Mouse (Mus musculus) CH12.LX (cell line): ENCODE data around the gene Gfy. TPM values are rescaled to one million over a fixed set of nuclear protein-coding genes. Genes with fewer than 3 reads are reported as not detected.
A peak's percentile ranks its signal among the peaks of the same experiment; 100 is the strongest.

Source experiments
- DNase-seq: peaks from one replicate; pipeline ENCODE4 v3.0.0-alpha.2; 2013; ENCODE audit errors: extremely low read depth
- H3K27ac ChIP-seq: 2 replicates; pipeline ENCODE4 v1.5.1; 2012; ENCODE audit warnings: low read depth, mild to moderate bottlenecking, control low read depth, moderate library complexity; ENCODE audit not compliant: insufficient read depth
- H3K27me3 ChIP-seq: replicated peaks from 2 replicates; pipeline ENCODE3; 2012; ENCODE audit warnings: inconsistent platforms
- H3K36me3 ChIP-seq, 2 experiments: replicated peaks in 1 of 2; 2 replicates each; pipeline versions ENCODE3 to v1.6.1; 2012; ENCODE audit warnings: inconsistent platforms in 1 of 2, low read length in 1 of 2, mild to moderate bottlenecking in 1 of 2, mixed read lengths in 1 of 2, moderate library complexity in 1 of 2; ENCODE audit not compliant: control insufficient read depth in 1 of 2, insufficient read depth in 1 of 2
- H3K4me1 ChIP-seq, 2 experiments: 2 replicates each; pipeline ENCODE4 v1.6.1; 2012; ENCODE audit warnings: inconsistent platforms in 1 of 2, moderate library complexity in 1 of 2; ENCODE audit not compliant: insufficient read depth in 2 of 2, control insufficient read depth in 1 of 2
- H3K4me2 ChIP-seq: 2 replicates; pipeline ENCODE4 v1.6.1; 2012; ENCODE audit warnings: low read depth, mild to moderate bottlenecking, control low read depth; ENCODE audit not compliant: poor library complexity, insufficient read depth, severe bottlenecking
- H3K4me3 ChIP-seq, 3 experiments: fragments of 150-350 bp in 1 of 3; sonication (generic) in 1 of 3; replicated peaks in 1 of 3; 2 replicates each; pipeline versions ENCODE3 to v1.5.1; 2011 to 2012; ENCODE audit warnings: low read depth in 2 of 3, low read length in 2 of 3, mild to moderate bottlenecking in 2 of 3, moderate library complexity in 2 of 3, control low read depth in 1 of 3, improper control_type of control experiment in 1 of 3, inconsistent platforms in 1 of 3, mixed read lengths in 1 of 3; ENCODE audit not compliant: poor library complexity in 1 of 3
- H3K79me2 ChIP-seq: replicated peaks from 2 replicates; pipeline ENCODE4 v1.6.1; 2012; ENCODE audit warnings: mild to moderate bottlenecking, moderate library complexity; ENCODE audit not compliant: control insufficient read depth, poor library complexity, insufficient read depth, severe bottlenecking; ENCODE audit errors: extremely low read depth
- H3K9ac ChIP-seq: 2 replicates; pipeline ENCODE4 v1.6.1; 2012; ENCODE audit warnings: low read depth, mild to moderate bottlenecking, control low read depth, moderate library complexity; ENCODE audit not compliant: insufficient read depth
- H3K9me3 ChIP-seq: replicated peaks from 2 replicates; pipeline ENCODE3; 2012; ENCODE audit warnings: low read length, inconsistent platforms, mixed read lengths
- BHLHE40 ChIP-seq: IDR thresholded peaks from 2 replicates; pipeline ENCODE4 v1.6.1; 2011; ENCODE audit warnings: mild to moderate bottlenecking, low read depth, low read length, improper control_type of control experiment
- CHD1 ChIP-seq: IDR thresholded peaks from 2 replicates; pipeline ENCODE4 v1.6.1; 2012; ENCODE audit warnings: low read depth, low read length, improper control_type of control experiment, inconsistent platforms
- CHD2 ChIP-seq: IDR thresholded peaks from 2 replicates; pipeline ENCODE4 v1.6.1; 2011; ENCODE audit warnings: low read length, improper control_type of control experiment
- CTCF ChIP-seq, 2 experiments: IDR thresholded peaks in 1 of 2; conservative IDR thresholded peaks in 1 of 2; 2 replicates each; pipeline ENCODE4 v1.5.1; 2011 to 2012; ENCODE audit warnings: low read depth in 2 of 2, low read length in 2 of 2, improper control_type of control experiment in 1 of 2, inconsistent platforms in 1 of 2, mild to moderate bottlenecking in 1 of 2, moderate library complexity in 1 of 2
- E2F4 ChIP-seq: IDR thresholded peaks from 2 replicates; pipeline ENCODE4 v1.6.1; 2011; ENCODE audit warnings: low read depth, low read length, improper control_type of control experiment; ENCODE audit not compliant: insufficient replicate concordance
- ELF1 ChIP-seq: IDR thresholded peaks from 2 replicates; pipeline ENCODE4 v1.6.1; 2014; ENCODE audit warnings: low read depth, mild to moderate bottlenecking, inconsistent platforms, low read length, improper control_type of control experiment
- EP300 ChIP-seq: IDR thresholded peaks from 2 replicates; pipeline ENCODE4 v1.6.1; 2011; ENCODE audit warnings: low read length, improper control_type of control experiment
- ETS1 ChIP-seq: conservative IDR thresholded peaks from 2 replicates; pipeline ENCODE4 v1.6.1; 2012; ENCODE audit warnings: low read depth, mild to moderate bottlenecking, inconsistent platforms, low read length, improper control_type of control experiment, moderate library complexity
- GABPA ChIP-seq: IDR thresholded peaks from 2 replicates; pipeline ENCODE4 v1.6.1; 2012; ENCODE audit warnings: low read depth, low read length, improper control_type of control experiment, inconsistent platforms; ENCODE audit not compliant: insufficient replicate concordance
- HCFC1 ChIP-seq: IDR thresholded peaks from 2 replicates; pipeline ENCODE4 v1.6.1; 2012; ENCODE audit warnings: low read depth, mild to moderate bottlenecking, inconsistent platforms, low read length, improper control_type of control experiment
- IRF4 ChIP-seq: IDR thresholded peaks from 2 replicates; pipeline ENCODE4 v1.6.1; 2014; ENCODE audit warnings: low read depth, mild to moderate bottlenecking, inconsistent platforms, low read length, improper control_type of control experiment
- JUN ChIP-seq: IDR thresholded peaks from 2 replicates; pipeline ENCODE4 v1.6.1; 2011; ENCODE audit warnings: low read depth, mild to moderate bottlenecking, low read length, improper control_type of control experiment, moderate library complexity; ENCODE audit not compliant: insufficient read depth
- JUND ChIP-seq: conservative IDR thresholded peaks from 2 replicates; pipeline ENCODE4 v1.6.1; 2011; ENCODE audit warnings: low read depth, low read length, improper control_type of control experiment
- KAT2A ChIP-seq: IDR thresholded peaks from 2 replicates; pipeline ENCODE4 v1.6.1; 2012; ENCODE audit warnings: low read length, improper control_type of control experiment, inconsistent platforms; ENCODE audit not compliant: insufficient replicate concordance
- MAFK ChIP-seq: IDR thresholded peaks from 2 replicates; pipeline ENCODE4 v1.6.1; 2011; ENCODE audit warnings: low read length, improper control_type of control experiment; ENCODE audit not compliant: insufficient replicate concordance
- MAX ChIP-seq: IDR thresholded peaks from 2 replicates; pipeline ENCODE4 v1.6.1; 2011; ENCODE audit warnings: low read length, improper control_type of control experiment
- MAZ ChIP-seq: IDR thresholded peaks from 2 replicates; pipeline ENCODE4 v1.6.1; 2012; ENCODE audit warnings: low read depth, mild to moderate bottlenecking, inconsistent platforms, low read length, improper control_type of control experiment, moderate library complexity
- MEF2A ChIP-seq: IDR thresholded peaks from 2 replicates; pipeline ENCODE4 v1.6.1; 2014; ENCODE audit warnings: low read depth, mild to moderate bottlenecking, inconsistent platforms, low read length, improper control_type of control experiment, borderline replicate concordance
- MXI1 ChIP-seq: IDR thresholded peaks from 2 replicates; pipeline ENCODE4 v1.6.1; 2011; ENCODE audit warnings: mild to moderate bottlenecking, low read depth, low read length, improper control_type of control experiment
- MYC ChIP-seq: IDR thresholded peaks from 2 replicates; pipeline ENCODE4 v1.6.1; 2011; ENCODE audit warnings: low read depth, mild to moderate bottlenecking, improper control_type of control experiment, low read length
- NELFE ChIP-seq: IDR thresholded peaks from 2 replicates; pipeline ENCODE4 v1.6.1; 2011; ENCODE audit warnings: low read depth, low read length, improper control_type of control experiment
- NRF1 ChIP-seq: IDR thresholded peaks from 2 replicates; pipeline ENCODE4 v1.6.1; 2014; ENCODE audit warnings: low read depth, mild to moderate bottlenecking, inconsistent platforms, low read length, improper control_type of control experiment, moderate library complexity
- PAX5 ChIP-seq: IDR thresholded peaks from 2 replicates; pipeline ENCODE4 v1.6.1; 2012; ENCODE audit warnings: low read length, inconsistent platforms, mixed read lengths
- POLR2A ChIP-seq: IDR thresholded peaks from 2 replicates; pipeline ENCODE4 v1.6.1; 2011; ENCODE audit warnings: low read depth, mild to moderate bottlenecking, improper control_type of control experiment, low read length
- POLR2AphosphoS2 ChIP-seq: IDR thresholded peaks from 2 replicates; pipeline ENCODE4 v1.6.1; 2011; ENCODE audit warnings: low read depth, low read length, improper control_type of control experiment
- RAD21 ChIP-seq: IDR thresholded peaks from 2 replicates; pipeline ENCODE4 v1.6.1; 2011; ENCODE audit warnings: low read depth, mild to moderate bottlenecking, low read length, improper control_type of control experiment, moderate library complexity
- RCOR1 ChIP-seq: conservative IDR thresholded peaks from 2 replicates; pipeline ENCODE4 v1.6.1; 2012; ENCODE audit warnings: low read depth, mild to moderate bottlenecking, inconsistent platforms, low read length, improper control_type of control experiment
- SIN3A ChIP-seq: IDR thresholded peaks from 2 replicates; pipeline ENCODE4 v1.6.1; 2012; ENCODE audit warnings: low read length, improper control_type of control experiment, inconsistent platforms
- SMC3 ChIP-seq: IDR thresholded peaks from 2 replicates; pipeline ENCODE4 v1.6.1; 2011; ENCODE audit warnings: low read depth, low read length, improper control_type of control experiment
- TBP ChIP-seq: conservative IDR thresholded peaks from 2 replicates; pipeline ENCODE4 v1.6.1; 2011; ENCODE audit warnings: low read depth, low read length, improper control_type of control experiment
- TCF12 ChIP-seq: IDR thresholded peaks from 2 replicates; pipeline ENCODE4 v1.6.1; 2014; ENCODE audit warnings: low read depth, mild to moderate bottlenecking, inconsistent platforms, low read length, improper control_type of control experiment
- UBTF ChIP-seq: IDR thresholded peaks from 2 replicates; pipeline ENCODE4 v1.6.1; 2012; ENCODE audit warnings: low read depth, mild to moderate bottlenecking, inconsistent platforms, low read length, improper control_type of control experiment, moderate library complexity
- USF1 ChIP-seq: IDR thresholded peaks from 2 replicates; pipeline ENCODE4 v1.6.1; 2014; ENCODE audit warnings: low read depth, mild to moderate bottlenecking, inconsistent platforms, low read length, improper control_type of control experiment
- USF2 ChIP-seq: conservative IDR thresholded peaks from 2 replicates; pipeline ENCODE4 v1.6.1; 2011; ENCODE audit warnings: low read depth, low read length, improper control_type of control experiment
- ZC3H11A ChIP-seq: IDR thresholded peaks from 2 replicates; pipeline ENCODE4 v1.6.1; 2012; ENCODE audit warnings: low read depth, mild to moderate bottlenecking, inconsistent platforms, low read length, improper control_type of control experiment
- ZKSCAN1 ChIP-seq: IDR thresholded peaks from 2 replicates; pipeline ENCODE4 v1.6.1; 2012; ENCODE audit warnings: low read depth, inconsistent platforms, low read length, improper control_type of control experiment, borderline replicate concordance
- ZMIZ1 ChIP-seq: IDR thresholded peaks from 2 replicates; pipeline ENCODE4 v1.6.1; 2012; ENCODE audit warnings: low read depth, mild to moderate bottlenecking, inconsistent platforms, low read length, improper control_type of control experiment
- ZNF384 ChIP-seq: IDR thresholded peaks from 2 replicates; pipeline ENCODE4 v1.6.1; 2012; ENCODE audit warnings: low read depth, low read length, improper control_type of control experiment, inconsistent platforms
- dilution Hi-C: fragments of 300-500 bp; cut with MboI; formaldehyde crosslinking; loops from 2 replicates; pipeline ENCODE4 v1.14.3; 2020; ENCODE audit warnings: low sequenced_read_pairs; ENCODE audit not compliant: extremely low pct_unique_long_range_greater_than_20kb, extremely low pct_ligation_motif_present
- in situ Hi-C: fragments of 300-500 bp; cut with MboI; formaldehyde crosslinking; loops from 3 replicates; pipeline ENCODE4 v1.14.3; 2019; ENCODE audit warnings: low sequenced_read_pairs, low pct_ligation_motif_present, low pct_unique_long_range_greater_than_20kb, mixed read lengths
- polyA plus RNA-seq: library from polyadenylated mRNA; unstranded; fragments of >175 nt; gene quantifications from 2 replicates; pipeline ENCODE4 v1.2.1, GENCODE M21; 2012; ENCODE audit warnings: low read depth; ENCODE audit not compliant: insufficient read length
- total RNA-seq, 2 experiments: library from RNA; depleted of rRNA; stranded (reverse); fragments of 300-350 nt in 1 of 2; fragments of >200 nt in 1 of 2; gene quantifications; 2 replicates each; pipeline ENCODE4 v1.2.3; 2012 to 2014

The Gfy gene
- total and polyA plus RNA-seq, 3 experiments = not detected

DNA sequence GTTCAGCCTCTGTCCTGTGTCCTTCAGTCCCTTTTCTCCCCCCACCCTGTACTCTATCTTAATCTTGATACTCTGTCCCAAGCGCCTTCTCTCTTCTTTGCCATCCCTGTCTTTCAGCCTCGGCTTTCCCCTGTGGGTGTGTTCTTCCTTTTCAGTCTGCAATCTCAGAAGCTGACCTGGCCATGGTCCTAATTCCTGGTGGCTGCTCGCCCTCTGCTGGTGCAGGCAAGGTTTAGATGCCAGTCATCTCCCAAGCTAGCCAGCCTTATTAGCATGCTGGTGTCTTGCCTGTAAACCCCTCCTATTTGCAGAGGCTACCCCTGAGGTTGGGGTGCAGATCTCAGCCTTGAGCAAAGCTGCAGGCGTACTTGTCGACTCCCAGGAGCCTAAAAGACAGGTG is 19.1 kb upstream of the Gfy start:
- Histone ChIP-seq H3K4me2 (no peak overlapping the region), H3K27ac (no peak overlapping the region), H3K4me1 (peaks cover 0 to 17% of the 10 kb centered on the region in 2 experiments; a peak in 2 of 4 replicates), H3K9me3 (no peaks in the 10 kb centered on the region), H3K36me3 (no peaks in the 10 kb centered on the region), H3K27me3 (peaks cover 65% of the 10 kb centered on the region), H3K79me2 (no peaks in the 10 kb centered on the region), H3K4me3 (no peak overlapping the region), H3K9ac (no peak overlapping the region)
- TF ChIP-seq RAD21 (peak; percentile 96), USF1 (no peak), MXI1 (no peak), ZKSCAN1 (no peak), JUND (no peak), ZMIZ1 (no peak), CTCF (conservative IDR thresholded peaks at IDR 0.05 in 1 of 2, IDR thresholded peaks at IDR 0.05 in 1 of 2; ENCODE audit: low read depth in 2 of 2, low read length in 2 of 2) (peak; percentile 21 to 97; a peak in 2 of 4 replicates), TCF12 (no peak), NELFE (peak; percentile 11; the same call in 1 of the 2 replicates), ZC3H11A (peak; percentile 36; the same call in 1 of the 2 replicates), RCOR1 (no peak), POLR2AphosphoS2 (no peak), JUN (no peak), USF2 (no peak), IRF4 (no peak), KAT2A (no peak), CHD2 (no peak), E2F4 (no peak), NRF1 (0 out of 2 replicates have a peak, but pooled peaks have one; percentile 11), SMC3 (peak; percentile 90), BHLHE40 (no peak), ETS1 (no peak), TBP (no peak), ELF1 (peak; percentile 34; the same call in 1 of the 2 replicates), ZNF384 (no peak), UBTF (peak; percentile 52; the same call in 1 of the 2 replicates), SIN3A (no peak), MYC (no peak), CHD1 (no peak), POLR2A (no peak), MAZ (no peak), MEF2A (no peak), PAX5 (no peak), EP300 (no peak), MAX (no peak), GABPA (no peak), HCFC1 (no peak), MAFK (no peak)
- in situ Hi-C loops = no loop called here
- peak; percentile 72 for DNase-seq
- dilution Hi-C loops = no loop called here
